Mouse (Mus musculus) midbrain, postnatal 0 days (tissue): ENCODE measurements around the gene Ppp1r12a. TPM values are rescaled to one million over a fixed set of nuclear protein-coding genes. Genes with fewer than 3 reads are reported as not detected.

Experiments used
- ATAC-seq: fragments of 200-750 bp; cut with Nextera tagmentation; 2 replicates; pipeline ENCODE4 v1.8.0; 2017; ENCODE audit warnings: moderate number of reproducible peaks, mild to moderate bottlenecking, moderate TSS enrichment, moderate library complexity; ENCODE audit not compliant: low FRiP score
- DNase-seq: peaks from one replicate; pipeline ENCODE4 v3.0.0-alpha.2; 2015; ENCODE audit warnings: low spot score
- H3K27ac ChIP-seq: fragments of 300-500 bp; sonication (generic); 2 replicates; pipeline ENCODE4 v1.5.1; 2014; ENCODE audit warnings: low read depth, mild to moderate bottlenecking, low read length, mixed read lengths
- H3K27me3 ChIP-seq: fragments of 300-500 bp; sonication (generic); 2 replicates; pipeline ENCODE4 v1.6.1; 2014; ENCODE audit warnings: low read length, control low read depth, mixed read lengths; ENCODE audit not compliant: insufficient read depth
- H3K36me3 ChIP-seq: fragments of 300-500 bp; sonication (generic); 2 replicates; pipeline ENCODE4 v1.6.1; 2014; ENCODE audit warnings: low read length, control low read depth, mixed read lengths; ENCODE audit not compliant: insufficient read depth
- H3K4me1 ChIP-seq: fragments of 300-500 bp; sonication (generic); 2 replicates; pipeline ENCODE4 v1.6.1; 2014; ENCODE audit warnings: mild to moderate bottlenecking, control low read depth, antibody characterized with exemption, low read length, mixed read lengths; ENCODE audit not compliant: insufficient read depth
- H3K4me2 ChIP-seq: fragments of 300-500 bp; sonication (generic); 2 replicates; pipeline ENCODE4 v1.6.1; 2014; ENCODE audit warnings: low read depth, mild to moderate bottlenecking, low read length, mixed read lengths; ENCODE audit not compliant: poor library complexity, severe bottlenecking
- H3K4me3 ChIP-seq: fragments of 300-500 bp; sonication (generic); 2 replicates; pipeline ENCODE4 v1.5.1; 2014; ENCODE audit warnings: low read depth, mild to moderate bottlenecking, low read length, moderate library complexity
- H3K9ac ChIP-seq: fragments of 300-500 bp; sonication (generic); replicated peaks from 2 replicates; pipeline ENCODE4 v1.6.1; 2014; ENCODE audit warnings: mild to moderate bottlenecking, low read length, moderate library complexity, mixed read lengths; ENCODE audit not compliant: poor library complexity, severe bottlenecking
- H3K9me3 ChIP-seq: fragments of 300-500 bp; sonication (generic); 2 replicates; pipeline ENCODE4 v1.6.1; 2016; ENCODE audit warnings: low read length, control low read depth
- CTCF ChIP-seq: IDR thresholded peaks from 2 replicates; pipeline ENCODE4 v1.5.1; 2016; ENCODE audit warnings: antibody characterized with exemption, mild to moderate bottlenecking
- WGBS: fragments of 180-500 bp; shearing (Covaris S2); extraction: QIAGEN DNeasy Blood & Tissue Kit; methylation state at CpG from one replicate; pipeline ENCODE4 v1.1.7; 2014; 5-methylcytosine and 5-hydroxymethylcytosine counted together
- polyA plus RNA-seq: library from polyadenylated mRNA; unstranded; fragments of >200 nt; fragmentation: Nextera tagmentation; extraction: Ambion mirVana; gene quantifications from 2 replicates; pipeline ENCODE4 v1.2.1, GENCODE M21; 2015
- total RNA-seq: library from RNA; depleted of rRNA; stranded (reverse); fragments of >200 nt; gene quantifications from 2 replicates; pipeline ENCODE4 v1.2.3, GENCODE M21; 2014

The Ppp1r12a gene
- total and polyA plus RNA-seq, 2 experiments from 2014 or later = 52.0 to 71.7 TPM

GRCm38 (mm10) chr10:108224413-108224812 lies 62.4 kb downstream of the Ppp1r12a start:
- TF ChIP-seq CTCF = no peak
- Histone ChIP-seq H3K9me3 (no peaks in the 10 kb centered on the region), H3K27me3 (no peaks in the 10 kb centered on the region), H3K27ac (no peak overlapping the region), H3K4me1 (no peaks in the 10 kb centered on the region), H3K4me2 (no peak overlapping the region), H3K4me3 (no peak overlapping the region), H3K36me3 (no peaks in the 10 kb centered on the region), H3K9ac (no peak overlapping the region)
- ATAC-seq (no peak), DNase-seq (no peak)
- 93% methylated on average over 5 of the region's 5 CpGs for WGBS

- Histone ChIP-seq H3K27ac (no peak overlapping the region), H3K4me3 (no peak overlapping the region), H3K9me3 (no peaks in the 10 kb centered on the region), H3K4me1 (no peaks in the 10 kb centered on the region), H3K9ac (no peak overlapping the region), H3K4me2 (no peak overlapping the region), H3K27me3 (no peaks in the 10 kb centered on the region), H3K36me3 (peaks cover 8% of the 10 kb centered on the region; the same call in 1 of the 2 replicates)
- 99% methylated on average over 3 of the region's 3 CpGs for WGBS
- ATAC-seq = no peak
- no peak for TF ChIP-seq CTCF
- DNase-seq = no peak
Measured at GRCm38 (mm10) chr10:108237049-108237448, 75.1 kb downstream of the Ppp1r12a start.

GRCm38 (mm10) chr10:108239061-108239460 lies 77.1 kb downstream of the Ppp1r12a start:
- 77% methylated on average over 10 of the region's 10 CpGs for WGBS
- ATAC-seq = no peak
- TF ChIP-seq CTCF = no peak

GRCm38 (mm10) chr10:108250710-108251109 lies 88.7 kb downstream of the Ppp1r12a start:
- Histone ChIP-seq H3K36me3 (peaks cover 16% of the 10 kb centered on the region), H3K9me3 (no peaks in the 10 kb centered on the region), H3K27ac (no peak overlapping the region), H3K4me2 (no peak overlapping the region), H3K4me1 (no peaks in the 10 kb centered on the region), H3K27me3 (no peaks in the 10 kb centered on the region), H3K4me3 (no peak overlapping the region), H3K9ac (no peak overlapping the region)
- ATAC-seq = no peak
- no peak for DNase-seq
- TF ChIP-seq CTCF = no peak
- WGBS = 77% methylated on average over 12 of the region's 12 CpGs

More at GRCm38 (mm10) chr10:108239061-108239460, 77.1 kb downstream of the Ppp1r12a start:
- H3K4me3 ChIP-seq = no peak overlapping the region
- H3K9me3 ChIP-seq = no peaks in the 10 kb centered on the region
- H3K36me3 ChIP-seq = peaks cover 13% of the 10 kb centered on the region
- H3K4me2 ChIP-seq = no peak overlapping the region
- DNase-seq = peak; percentile 9
- H3K9ac ChIP-seq = no peak overlapping the region
- no peak overlapping the region for H3K27ac ChIP-seq
- no peaks in the 10 kb centered on the region for H3K4me1 ChIP-seq
- no peaks in the 10 kb centered on the region for H3K27me3 ChIP-seq

- H3K36me3 ChIP-seq = peaks cover 21% of the 10 kb centered on the region
Measured at GRCm38 (mm10) chr10:108251181-108251580, 89.2 kb downstream of the Ppp1r12a start.

GRCm38 (mm10) chr10:108255812-108256376 lies 93.9 kb downstream of the Ppp1r12a start:
- H3K4me1 ChIP-seq = no peaks in the 10 kb centered on the region
- peaks cover 18% of the 10 kb centered on the region for H3K36me3 ChIP-seq
- TF ChIP-seq CTCF = no peak
- no peak overlapping the region for H3K27ac ChIP-seq
- H3K4me2 ChIP-seq = no peak overlapping the region
- H3K9me3 ChIP-seq = no peaks in the 10 kb centered on the region
- DNase-seq (no peak), ATAC-seq (no peak)
- no peak overlapping the region for H3K4me3 ChIP-seq
- no peaks in the 10 kb centered on the region for H3K27me3 ChIP-seq
- WGBS = 85% methylated on average over 7 of the region's 7 CpGs
- no peak overlapping the region for H3K9ac ChIP-seq

More at GRCm38 (mm10) chr10:108251181-108251580, 89.2 kb downstream of the Ppp1r12a start:
- Histone ChIP-seq H3K27ac (no peak overlapping the region), H3K4me2 (no peak overlapping the region), H3K27me3 (no peaks in the 10 kb centered on the region), H3K4me1 (no peaks in the 10 kb centered on the region), H3K9me3 (no peaks in the 10 kb centered on the region), H3K4me3 (no peak overlapping the region), H3K9ac (no peak overlapping the region)
- no peak for TF ChIP-seq CTCF
- ATAC-seq (no peak), DNase-seq (no peak)
- 83% methylated on average over 1 of the region's 2 CpGs for WGBS
